Mouse (Mus musculus): ENCODE data around the gene Htr3b. TPM values are rescaled to one million over a fixed set of nuclear protein-coding genes. Genes with fewer than 3 reads are reported as not detected.
"Not testable (repeated sequence)": the region's sequence is repeated elsewhere in the genome, so short reads cannot be mapped to it uniquely, and the experiment has no call there.

Htr3b gene
- 0.07 and 0.09 TPM in 2 replicates for polyA plus RNA-seq (2016; fragmentation: Nextera tagmentation; extraction: Ambion mirVana)

DNA sequence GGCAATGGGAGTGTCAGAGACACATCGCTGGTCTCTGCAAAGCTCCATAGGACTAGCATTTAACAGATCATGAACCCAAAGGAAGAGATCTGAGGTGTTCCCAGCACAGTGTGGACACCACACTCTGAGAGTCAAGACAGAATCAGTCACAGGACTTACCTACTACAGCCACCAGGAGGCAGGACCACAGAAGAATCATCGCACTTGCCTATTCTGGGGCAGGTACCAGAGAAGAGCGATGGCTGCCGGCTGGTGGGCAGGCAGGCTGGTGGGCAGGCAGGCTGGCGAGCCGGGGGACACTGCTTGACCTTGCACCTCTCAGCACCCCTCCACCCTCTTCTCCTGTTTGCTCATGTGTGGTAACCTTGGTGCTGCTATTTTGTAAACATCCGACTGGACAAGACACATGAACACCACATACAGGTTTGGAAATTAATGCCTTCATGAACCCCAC, at the start of gene Htr3b:
Htr3b (minus strand) TSS at position 404 of the 454 bp plus-strand sequence.
- Histone ChIP-seq H3K4me1 (peaks cover 9% of the 10 kb centered on the region), H3K27ac (replicated peaks) (no peak within 1 kb of the TSS), H3K9me3 (replicated peaks) (no peaks in the 10 kb centered on the region), H3K27me3 (ENCODE audit: low read depth, poor library complexity, severe bottlenecking) (peaks cover 3% of the 10 kb centered on the region), H3K36me3 (no peaks in the 10 kb centered on the region), H3K4me3 (no peak within 1 kb of the TSS)
- 65% methylated on average over 7 of the region's 7 CpGs for WGBS
- DNase-seq (ENCODE audit: low spot score): no peak

DNA sequence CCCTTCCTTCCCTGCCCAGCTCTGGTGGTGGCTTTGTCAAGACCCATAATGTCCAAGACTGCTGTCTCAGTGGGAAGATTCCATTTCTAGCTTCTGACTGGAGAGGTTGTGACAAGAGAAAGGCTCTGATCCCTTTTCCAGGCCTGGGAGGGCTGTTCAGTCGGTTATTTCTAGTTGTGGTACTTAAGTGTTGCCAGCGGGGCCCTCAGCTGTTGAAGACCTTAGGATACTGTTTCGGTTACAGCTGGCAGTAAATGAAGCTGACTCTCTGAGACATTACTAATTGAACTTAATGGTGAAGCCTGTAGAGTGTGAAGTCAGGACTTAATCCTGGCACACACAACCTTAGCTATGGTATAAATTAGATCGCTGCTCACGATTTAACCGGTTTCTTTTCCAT, 34.5 kb upstream of the Htr3b start:
- WGBS: 92% methylated on average over 6 of the region's 6 CpGs
- Histone ChIP-seq H3K9me3 (replicated peaks) (no peaks in the 10 kb centered on the region), H3K36me3 (peaks cover 80% of the 10 kb centered on the region), H3K27me3 (ENCODE audit: low read depth, poor library complexity, severe bottlenecking) (no peaks in the 10 kb centered on the region), H3K27ac (replicated peaks) (no peak overlapping the region), H3K4me3 (no peak overlapping the region), H3K4me1 (no peaks in the 10 kb centered on the region)
- DNase-seq (ENCODE audit: low spot score): no peak

DNA sequence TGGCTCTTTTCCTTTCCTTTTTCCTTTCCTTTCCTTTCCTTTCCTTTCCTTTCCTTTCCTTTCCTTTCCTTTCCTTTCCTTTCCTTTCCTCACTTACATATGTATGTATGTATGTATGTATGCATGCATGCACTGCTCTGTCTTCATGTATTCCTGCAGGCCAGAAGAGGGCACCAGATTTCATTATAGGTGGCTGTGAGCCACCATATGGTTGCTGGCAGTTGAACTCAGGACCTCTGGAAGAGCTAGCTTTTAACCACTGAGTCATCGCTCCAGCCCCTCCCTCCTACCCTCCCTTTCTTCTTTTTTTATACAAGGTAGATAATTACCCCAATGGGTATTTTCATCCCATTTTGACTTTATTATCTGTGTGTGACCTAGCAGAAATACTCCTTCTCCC, 30.9 kb upstream of the Htr3b start:
- Histone ChIP-seq H3K4me3 (no peak overlapping the region), H3K27ac (replicated peaks) (no peak overlapping the region), H3K4me1 (peaks cover 13% of the 10 kb centered on the region), H3K9me3 (replicated peaks) (no peaks in the 10 kb centered on the region), H3K27me3 (ENCODE audit: low read depth, poor library complexity, severe bottlenecking) (no peaks in the 10 kb centered on the region), H3K36me3 (peaks cover 79% of the 10 kb centered on the region)
- DNase-seq (ENCODE audit: low spot score): no peak
- WGBS: 96% methylated on average over 1 of the region's 1 CpGs

DNA sequence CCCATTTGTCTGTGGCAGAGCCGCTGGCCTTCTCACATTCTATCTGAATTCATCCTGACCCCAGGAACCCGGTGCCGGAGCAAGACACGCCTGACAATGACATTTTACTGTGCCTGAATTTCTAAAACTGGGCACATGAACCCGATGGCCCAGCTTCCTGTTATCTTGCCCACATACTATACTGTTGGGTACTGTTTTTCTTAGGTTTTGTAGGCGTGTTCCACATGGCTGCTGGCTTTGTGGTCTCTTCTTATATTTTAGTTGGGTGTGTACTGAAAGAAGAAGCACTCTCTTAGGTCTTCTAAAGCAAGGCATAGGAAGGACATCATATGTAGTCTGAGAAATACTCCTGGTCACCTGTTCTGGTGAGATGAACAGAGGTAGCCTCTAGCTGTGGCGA, 30.0 kb upstream of the Htr3b start:
- Histone ChIP-seq H3K27me3 (ENCODE audit: low read depth, poor library complexity, severe bottlenecking) (no peaks in the 10 kb centered on the region), H3K9me3 (replicated peaks) (no peaks in the 10 kb centered on the region), H3K27ac (replicated peaks) (no peak overlapping the region), H3K4me1 (peaks cover 22% of the 10 kb centered on the region), H3K36me3 (peaks cover 79% of the 10 kb centered on the region), H3K4me3 (no peak overlapping the region)
- DNase-seq (ENCODE audit: low spot score): no peak
- WGBS: 94% methylated on average over 7 of the region's 7 CpGs

DNA sequence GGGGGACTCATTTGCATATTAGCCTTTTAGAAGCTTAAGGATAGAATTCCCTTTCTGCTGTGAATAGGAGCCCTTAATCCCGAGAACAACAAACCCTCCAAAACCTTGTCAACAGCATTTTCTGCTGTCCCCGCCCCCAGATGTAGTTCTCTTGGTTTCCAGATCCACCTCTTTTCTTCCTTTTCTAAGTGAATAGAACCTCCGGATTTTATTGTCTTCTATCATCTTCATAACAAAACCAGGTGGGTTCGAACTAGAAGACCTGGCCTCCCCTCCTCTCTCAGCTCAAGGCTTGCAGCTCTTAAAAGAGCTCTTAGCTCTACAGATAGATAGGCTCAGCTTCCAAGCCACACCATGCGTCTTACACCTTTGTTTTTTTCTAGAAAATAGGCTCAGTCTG, 26.9 kb upstream of the Htr3b start:
- Histone ChIP-seq H3K36me3 (peaks cover 62% of the 10 kb centered on the region), H3K27me3 (ENCODE audit: low read depth, poor library complexity, severe bottlenecking) (no peaks in the 10 kb centered on the region), H3K27ac (replicated peaks) (no peak overlapping the region), H3K4me1 (peaks cover 48% of the 10 kb centered on the region), H3K9me3 (replicated peaks) (no peaks in the 10 kb centered on the region), H3K4me3 (no peak overlapping the region)
- 36% methylated on average over 5 of the region's 5 CpGs for WGBS
- no peak for DNase-seq (ENCODE audit: low spot score)

DNA sequence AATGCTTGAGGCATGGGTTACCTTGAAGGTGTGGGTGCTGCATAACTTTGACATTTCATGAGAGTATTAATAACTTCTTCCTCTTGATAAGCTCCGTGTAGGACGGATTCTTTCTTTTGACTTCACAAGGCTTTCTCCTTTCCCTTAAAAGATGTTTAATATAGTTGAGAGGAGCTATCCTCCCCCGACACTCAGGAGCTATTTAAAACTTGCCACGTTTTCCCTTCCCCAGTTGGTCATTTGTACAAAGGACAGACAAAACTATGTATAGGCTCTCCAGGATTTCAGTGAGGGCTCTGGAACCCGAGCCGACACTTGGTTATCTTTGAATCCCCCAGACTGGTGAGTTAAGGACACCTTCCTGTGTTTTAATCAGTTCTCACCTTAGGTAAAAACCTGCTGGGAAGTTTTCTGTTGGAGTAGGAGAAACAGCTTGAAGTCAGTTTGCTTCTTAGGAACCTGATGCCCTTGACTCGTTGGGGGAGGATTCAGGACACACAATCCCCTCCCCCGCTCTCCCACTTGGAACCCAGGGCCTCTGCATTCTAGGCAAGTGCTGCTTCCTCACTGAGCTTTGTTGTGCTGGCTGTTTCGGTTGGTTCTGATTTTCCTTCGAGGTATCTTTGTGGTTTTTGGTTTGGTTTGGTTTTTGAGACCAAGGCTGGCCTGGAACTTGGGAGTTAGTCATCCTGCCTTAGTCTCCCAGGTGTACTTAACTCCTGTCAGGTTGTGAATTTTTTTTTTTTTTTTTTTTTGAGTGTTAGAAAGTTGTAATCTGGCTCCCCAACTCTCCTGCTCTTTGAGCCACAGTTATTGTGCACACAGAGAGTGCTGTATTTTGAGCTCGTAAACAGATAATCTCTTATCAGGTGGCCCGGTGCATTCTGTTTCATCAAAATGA, 22.7 kb upstream of the Htr3b start:
- Histone ChIP-seq H3K27ac (replicated peaks) (no peak overlapping the region; the same call in 1 of the 2 replicates), H3K27me3 (ENCODE audit: low read depth, poor library complexity, severe bottlenecking) (no peaks in the 10 kb centered on the region), H3K4me1 (peaks cover 66% of the 10 kb centered on the region), H3K4me3 (peak overlapping the region; percentile 80), H3K9me3 (replicated peaks) (no peaks in the 10 kb centered on the region), H3K36me3 (peaks cover 28% of the 10 kb centered on the region)
- WGBS: 26% methylated on average over 12 of the region's 12 CpGs
- DNase-seq (ENCODE audit: low spot score): peak; percentile 31

DNA sequence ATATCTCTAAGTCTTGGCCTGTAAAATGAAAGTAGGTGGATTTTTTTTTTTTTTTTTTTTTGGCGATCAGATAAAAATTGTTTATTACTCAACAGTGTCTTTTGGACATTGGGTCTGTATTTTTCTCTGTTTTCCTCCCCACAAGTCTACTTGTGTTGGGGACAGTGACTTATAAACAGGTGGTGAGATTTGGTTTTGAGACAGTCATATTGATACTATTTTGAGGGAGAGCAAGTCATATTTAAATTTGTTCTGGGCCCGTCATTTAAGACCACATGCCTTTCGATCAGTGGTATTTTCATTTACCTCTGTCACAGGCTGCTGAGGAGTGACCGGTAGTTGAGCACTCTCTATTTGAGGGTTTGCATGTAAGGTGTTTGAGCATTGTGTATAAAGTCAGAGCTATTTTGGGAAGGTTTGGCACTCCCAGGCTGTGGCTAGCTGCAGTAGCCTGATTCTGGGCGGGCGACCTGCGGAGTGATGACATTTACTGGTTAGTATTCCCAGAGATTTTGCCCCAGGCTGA, 21.9 kb upstream of the Htr3b start:
- peaks cover 62% of the 10 kb centered on the region for H3K4me1 ChIP-seq
- no peak overlapping the region for H3K27ac ChIP-seq (replicated peaks)
- peaks cover 21% of the 10 kb centered on the region for H3K36me3 ChIP-seq
- H3K27me3 ChIP-seq (ENCODE audit: low read depth, poor library complexity, severe bottlenecking): no peaks in the 10 kb centered on the region
- WGBS: 17% methylated on average over 7 of the region's 7 CpGs
- H3K4me3 ChIP-seq: peak overlapping the region; percentile 80
- DNase-seq (ENCODE audit: low spot score): no peak
- H3K9me3 ChIP-seq (replicated peaks): no peaks in the 10 kb centered on the region

DNA sequence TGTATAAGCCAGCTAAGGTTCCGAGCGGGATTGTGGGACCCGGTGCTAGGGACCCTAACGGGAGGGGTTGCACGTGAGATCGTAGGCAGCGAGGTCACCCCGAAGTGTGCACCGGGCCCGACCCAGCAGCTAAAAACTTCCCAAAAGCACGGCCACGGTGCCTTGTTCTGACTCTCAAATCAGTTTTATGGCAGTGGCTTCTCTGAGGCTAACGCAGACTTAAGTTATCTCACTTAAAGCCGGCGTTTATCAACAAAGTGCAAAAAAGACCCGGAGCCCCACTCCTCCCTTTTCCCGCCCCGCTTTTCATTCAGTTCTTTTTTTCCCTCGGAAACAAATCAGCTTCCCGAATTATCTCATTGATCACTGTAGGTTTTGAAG, 20.9 kb upstream of the Htr3b start:
- H3K4me3 ChIP-seq: peak overlapping the region; percentile 80
- H3K9me3 ChIP-seq (replicated peaks): no peaks in the 10 kb centered on the region
- no peak for DNase-seq (ENCODE audit: low spot score)
- WGBS: under 1% methylated on average over 20 of the region's 20 CpGs
- peaks cover 52% of the 10 kb centered on the region for H3K4me1 ChIP-seq
- H3K27me3 ChIP-seq (ENCODE audit: low read depth, poor library complexity, severe bottlenecking): no peaks in the 10 kb centered on the region
- H3K27ac ChIP-seq (replicated peaks): peak overlapping the region; percentile 94
- H3K36me3 ChIP-seq: peaks cover 13% of the 10 kb centered on the region

DNA sequence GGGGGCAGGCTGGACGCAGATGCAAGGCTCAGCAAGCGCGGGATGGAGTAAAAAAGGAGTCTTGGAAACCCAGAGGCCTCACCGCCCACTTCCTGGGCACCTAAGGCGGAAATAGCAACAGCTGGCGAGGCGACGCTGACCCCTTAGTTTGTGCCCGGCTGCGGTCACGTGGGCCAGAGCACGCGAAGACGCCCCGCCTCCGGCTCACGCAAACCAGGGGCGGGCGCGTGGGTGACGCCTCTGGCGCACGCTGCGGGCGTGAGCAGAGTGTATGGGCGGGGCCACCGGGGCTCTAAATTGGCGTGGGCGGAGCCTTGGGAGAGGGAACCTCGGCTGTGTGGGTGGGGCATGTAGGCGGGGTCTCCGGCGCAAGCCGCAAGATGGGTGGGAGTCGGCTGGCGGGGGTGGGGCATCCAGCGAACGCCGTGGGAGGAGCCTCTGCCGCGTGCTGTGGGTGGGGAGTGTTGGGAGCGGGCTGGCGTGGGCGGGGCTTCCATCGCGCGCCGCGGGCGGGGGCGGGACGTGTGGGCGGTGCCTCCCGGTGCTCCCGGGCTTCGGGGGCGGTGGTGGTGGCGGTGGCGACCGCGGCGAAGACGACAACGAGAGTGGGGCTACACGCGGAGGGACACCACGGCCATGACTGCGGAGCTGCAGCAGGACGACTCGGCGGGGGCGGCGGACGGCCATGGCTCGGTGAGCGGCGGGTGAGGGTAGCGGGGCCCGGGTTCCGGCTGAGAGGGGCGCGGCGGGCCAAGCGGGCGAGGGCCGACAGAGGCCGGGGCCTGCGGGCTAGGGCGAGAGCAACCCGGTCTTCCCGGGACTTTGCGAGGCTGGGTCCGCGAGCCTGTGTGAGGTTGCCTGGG, 20.3 kb upstream of the Htr3b start, which contains the start of gene Usp28:
Usp28 (plus strand) TSS at position 531 of the 863 bp plus-strand sequence.
- peak within 1 kb of the TSS; percentile 80 for H3K4me3 ChIP-seq
- H3K9me3 ChIP-seq (replicated peaks): no peaks in the 10 kb centered on the region
- H3K4me1 ChIP-seq: peaks cover 46% of the 10 kb centered on the region
- H3K36me3 ChIP-seq: peaks cover 6% of the 10 kb centered on the region
- DNase-seq (ENCODE audit: low spot score): peak; percentile 99
- H3K27ac ChIP-seq (replicated peaks): peak within 1 kb of the TSS; percentile 94
- H3K27me3 ChIP-seq (ENCODE audit: low read depth, poor library complexity, severe bottlenecking): no peaks in the 10 kb centered on the region
- WGBS: under 1% methylated on average over 92 of the region's 94 CpGs

DNA sequence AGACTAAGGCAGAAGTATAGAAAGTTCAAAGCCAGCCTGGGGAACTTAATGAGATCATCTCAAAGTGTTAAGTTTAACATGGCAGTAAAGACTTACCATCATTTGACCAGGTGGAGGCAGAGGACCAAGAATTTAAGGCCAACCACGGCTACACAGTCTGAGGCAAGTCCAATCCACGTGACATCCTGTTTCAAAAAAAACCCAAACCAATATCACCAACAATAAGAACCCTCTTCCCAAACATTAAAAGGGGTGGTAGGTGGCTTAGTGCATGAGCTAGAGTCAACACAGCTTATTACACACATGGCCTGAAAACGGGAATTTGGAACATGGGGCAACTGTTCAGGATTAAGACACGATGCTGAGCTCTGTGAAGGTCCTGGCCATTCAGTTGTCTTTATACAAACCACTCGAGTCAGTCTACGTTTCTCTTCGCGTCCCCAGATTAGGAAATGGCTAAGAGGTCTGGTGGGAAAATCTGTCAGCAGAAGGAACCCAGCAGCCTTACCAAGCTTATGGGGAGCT, 19.6 kb upstream of the Htr3b start:
- H3K36me3 ChIP-seq: no peaks in the 10 kb centered on the region
- WGBS: 38% methylated on average over 8 of the region's 8 CpGs
- peak overlapping the region; percentile 94 for H3K27ac ChIP-seq (replicated peaks)

DNA sequence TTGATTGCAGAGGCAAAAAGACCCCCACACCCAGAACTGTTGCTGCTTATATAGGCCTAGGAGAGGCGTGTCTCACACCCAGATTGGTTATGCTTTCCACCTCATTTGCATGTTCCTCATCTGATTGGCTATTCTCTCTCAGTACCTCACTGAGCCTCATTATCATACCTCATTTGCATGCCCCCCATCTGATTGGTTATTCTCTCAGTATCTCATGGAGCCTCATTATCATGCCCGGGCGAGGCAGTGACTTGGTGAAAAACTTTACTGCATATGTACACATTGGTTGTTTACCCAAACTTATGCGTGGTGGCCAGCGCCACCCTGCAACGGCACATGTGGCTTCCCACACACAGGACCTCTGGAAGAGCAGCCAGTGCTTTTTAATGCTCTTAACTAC, 19.0 kb upstream of the Htr3b start:
- not testable (repeated sequence) for H3K4me3 ChIP-seq; H3K9me3 ChIP-seq (replicated peaks)
- 94% methylated on average over 6 of the region's 6 CpGs for WGBS

More for the DNA sequence above, 19.6 kb upstream of the Htr3b start:
- Histone ChIP-seq H3K27me3 (ENCODE audit: low read depth, poor library complexity, severe bottlenecking) (no peaks in the 10 kb centered on the region), H3K9me3 (replicated peaks) (no peaks in the 10 kb centered on the region), H3K4me1 (peaks cover 43% of the 10 kb centered on the region), H3K4me3 (peak overlapping the region; percentile 80)
- DNase-seq (ENCODE audit: low spot score): no peak

DNA sequence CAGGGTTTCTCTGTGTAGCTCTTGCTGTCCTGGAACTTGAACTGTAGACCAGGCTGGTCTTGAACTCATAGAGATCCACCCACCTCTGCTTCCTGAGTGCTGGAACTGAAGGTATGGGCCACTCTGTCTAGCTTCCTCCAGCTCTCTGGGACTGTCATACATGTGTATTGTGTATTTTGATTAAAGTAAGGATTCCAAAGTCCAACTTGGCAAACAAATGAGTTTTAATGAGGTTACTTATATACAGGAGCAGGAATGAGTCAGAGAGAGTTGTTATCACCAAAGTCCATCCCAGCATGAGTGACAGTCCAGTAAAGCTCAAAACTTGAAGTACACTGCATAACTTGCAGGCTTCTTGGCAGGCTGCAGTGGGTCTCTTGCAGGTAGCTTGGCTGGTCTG, 17.0 kb upstream of the Htr3b start:
- H3K4me3 ChIP-seq: no peak overlapping the region
- no peaks in the 10 kb centered on the region for H3K36me3 ChIP-seq
- H3K4me1 ChIP-seq: peaks cover 20% of the 10 kb centered on the region
- no peak overlapping the region for H3K27ac ChIP-seq (replicated peaks)
- H3K27me3 ChIP-seq (ENCODE audit: low read depth, poor library complexity, severe bottlenecking): no peaks in the 10 kb centered on the region
- no peak for DNase-seq (ENCODE audit: low spot score)
- H3K9me3 ChIP-seq (replicated peaks): no peaks in the 10 kb centered on the region

More for the DNA sequence above, 19.0 kb upstream of the Htr3b start:
- H3K4me1 ChIP-seq: peaks cover 39% of the 10 kb centered on the region
- H3K36me3 ChIP-seq; H3K27ac ChIP-seq (replicated peaks); DNase-seq (ENCODE audit: low spot score); H3K27me3 ChIP-seq (ENCODE audit: low read depth, poor library complexity, severe bottlenecking): not testable (repeated sequence)
